Mouse (Mus musculus) brain, embryonic 14.5 days (tissue): ENCODE results near the gene Nudt2. TPM values are rescaled to one million over a fixed set of nuclear protein-coding genes. Genes with fewer than 3 reads are reported as not detected.
"Not testable (repeated sequence)": the region's sequence is repeated elsewhere in the genome, so short reads cannot be mapped to it uniquely, and the experiment has no call there.

ENCODE experiments used
- DNase-seq: peaks from one replicate; pipeline ENCODE4 v3.0.0-alpha.2; 2011; ENCODE audit warnings: low read depth
- CTCF ChIP-seq: fragments of 200-500 bp; IDR thresholded peaks from 2 replicates; pipeline ENCODE4 v1.5.1; 2012; ENCODE audit warnings: inconsistent platforms, mild to moderate bottlenecking, moderate library complexity, borderline replicate concordance; ENCODE audit not compliant: insufficient read depth, insufficient read length; ENCODE audit errors: extremely low read depth
- POLR2A ChIP-seq: fragments of 200-500 bp; IDR thresholded peaks from 2 replicates; pipeline ENCODE4 v1.6.1; 2012; ENCODE audit warnings: mild to moderate bottlenecking, inconsistent platforms, borderline replicate concordance; ENCODE audit not compliant: poor library complexity, insufficient read depth, insufficient read length, severe bottlenecking; ENCODE audit errors: extremely low read depth
- polyA plus RNA-seq: library from polyadenylated mRNA; depleted of rRNA; stranded (reverse); fragments of >200 nt; gene quantifications from 2 replicates; pipeline ENCODE4 v1.2.3, GENCODE M21; 2012; rRNA removed

The Nudt2 gene
- polyA plus RNA-seq: 37.8 and 41.5 TPM in 2 replicates

GRCm38 (mm10) chr4:41464345-41465286, at the start of gene Nudt2, which contains the start of gene Kif24:
Gene Nudt2, plus strand, starts transcription at chr4:41465151.
Gene Kif24, minus strand, starts transcription at chr4:41464887.
- DNase-seq: peak; percentile 100
- no peak for TF ChIP-seq CTCF
- peak; percentile 59; the same call in 1 of the 2 replicates for TF ChIP-seq POLR2A

DNA sequence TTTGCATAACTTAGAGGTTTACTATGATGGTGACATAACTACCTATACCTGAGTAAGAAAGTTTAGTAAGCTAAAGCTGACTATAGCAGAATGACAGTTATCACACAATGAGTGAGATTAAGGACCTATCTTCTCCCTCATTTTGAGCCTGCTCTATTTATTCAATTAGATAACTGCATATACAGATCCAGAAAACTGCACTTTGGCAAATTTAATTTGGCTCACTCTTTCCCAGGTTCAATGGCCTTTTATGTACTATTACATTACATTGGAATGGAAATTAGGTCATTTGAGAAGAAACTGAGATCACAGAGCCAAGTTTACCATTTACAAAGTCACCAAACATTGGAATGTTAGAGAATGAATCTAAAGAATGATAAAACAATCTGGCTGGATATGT, 48.0 kb upstream of the Nudt2 start:
- no peak for DNase-seq
- TF ChIP-seq CTCF (no peak), POLR2A (no peak)

- no peak for TF ChIP-seq POLR2A
- no peak for TF ChIP-seq CTCF
- DNase-seq: no peak
These were observed 26.0 kb upstream of the Nudt2 start for GRCm38 (mm10) chr4:41438931-41439330.

GRCm38 (mm10) chr4:41442790-41443302, 22.1 kb upstream of the Nudt2 start:
- TF ChIP-seq CTCF (no peak), POLR2A (no peak)
- no peak for DNase-seq

DNA sequence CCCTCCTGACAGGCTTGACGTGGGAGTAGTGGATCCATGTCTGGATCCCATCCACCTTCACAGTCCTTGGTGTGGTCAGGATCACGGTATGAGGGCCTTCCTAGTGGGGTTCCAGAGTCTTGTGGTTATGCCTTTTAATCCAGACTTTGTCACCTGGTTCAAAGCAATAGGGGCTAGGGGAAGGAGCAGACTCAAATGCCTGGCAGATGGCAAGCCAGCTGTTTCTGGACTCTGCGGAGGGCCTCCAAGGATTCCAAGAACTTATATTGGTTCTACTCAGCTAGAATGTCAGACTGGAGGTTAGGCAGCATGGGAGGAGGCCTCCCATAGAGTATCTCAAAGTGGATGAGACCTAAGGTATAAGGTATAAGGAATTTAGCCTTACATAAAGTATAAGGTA, 17.4 kb upstream of the Nudt2 start:
- no peak for TF ChIP-seq CTCF
- TF ChIP-seq POLR2A: no peak
- no peak for DNase-seq

DNA sequence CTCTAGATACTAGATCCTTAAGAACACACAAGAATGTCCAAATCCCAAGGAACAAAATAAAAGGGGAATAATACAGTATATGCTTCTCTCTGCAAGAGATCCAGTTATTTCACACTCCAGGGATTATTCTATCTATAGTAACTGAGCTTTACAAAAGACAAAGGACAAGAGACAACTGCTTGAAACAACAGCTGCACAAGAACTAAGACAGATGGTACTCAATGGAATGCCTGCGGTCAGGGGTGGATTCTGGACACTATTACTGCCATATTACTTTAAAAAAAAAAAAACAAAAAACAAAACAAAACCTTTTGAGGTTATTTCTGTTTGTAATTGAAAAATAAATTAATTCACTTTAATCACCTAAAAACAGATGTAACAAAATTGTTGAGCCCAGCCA, 4.3 kb upstream of the Nudt2 start:
- TF ChIP-seq POLR2A: no peak
- TF ChIP-seq CTCF: no peak
- no peak for DNase-seq

DNA sequence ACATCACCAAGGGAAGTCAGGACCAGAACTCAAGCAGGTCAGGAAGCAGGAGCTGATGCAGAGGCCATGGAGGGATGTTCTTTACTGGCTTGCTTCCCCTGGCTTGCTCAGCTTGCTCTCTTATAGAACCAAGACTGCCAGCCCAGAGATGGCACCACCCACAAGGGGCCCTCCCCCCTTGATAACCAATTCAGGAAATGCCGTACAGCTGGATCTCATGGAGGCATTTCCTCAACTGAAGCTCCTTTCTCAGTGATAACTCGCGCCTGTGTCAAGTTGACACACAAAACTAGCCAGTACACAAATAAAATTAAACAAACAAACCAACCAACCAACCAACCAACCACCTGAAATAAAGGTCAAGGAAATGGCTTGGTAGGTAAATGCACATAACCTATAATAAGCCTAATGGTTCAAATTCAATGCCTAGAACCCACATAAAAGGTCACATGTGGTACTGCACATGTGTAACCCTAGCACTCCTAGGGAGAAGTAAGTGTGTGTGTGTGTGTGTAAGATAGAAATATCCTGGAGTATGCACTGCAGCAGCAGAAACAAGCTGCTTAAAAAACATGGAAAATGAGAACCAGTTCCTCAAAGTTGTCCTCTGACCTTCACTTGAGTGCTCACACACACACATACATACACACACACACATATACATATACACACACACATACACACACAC, 1.8 kb upstream of the Nudt2 start:
- DNase-seq: not testable (repeated sequence)

GRCm38 (mm10) chr4:41465287-41465665, 325 bp downstream of the Nudt2 start:
- no peak for DNase-seq
- TF ChIP-seq CTCF (peak; percentile 31; the same call in 1 of the 2 replicates), POLR2A (no peak)

- TF ChIP-seq POLR2A: no peak
- peak; percentile 78; the same call in 1 of the 2 replicates for TF ChIP-seq CTCF
These were observed 3.6 kb downstream of the Nudt2 start for GRCm38 (mm10) chr4:41468396-41469080.

GRCm38 (mm10) chr4:41469199-41469598, 4.2 kb downstream of the Nudt2 start:
- DNase-seq: no peak
- TF ChIP-seq CTCF (no peak), POLR2A (no peak)

More at GRCm38 (mm10) chr4:41468396-41469080, 3.6 kb downstream of the Nudt2 start:
- DNase-seq: peak; percentile 80

DNA sequence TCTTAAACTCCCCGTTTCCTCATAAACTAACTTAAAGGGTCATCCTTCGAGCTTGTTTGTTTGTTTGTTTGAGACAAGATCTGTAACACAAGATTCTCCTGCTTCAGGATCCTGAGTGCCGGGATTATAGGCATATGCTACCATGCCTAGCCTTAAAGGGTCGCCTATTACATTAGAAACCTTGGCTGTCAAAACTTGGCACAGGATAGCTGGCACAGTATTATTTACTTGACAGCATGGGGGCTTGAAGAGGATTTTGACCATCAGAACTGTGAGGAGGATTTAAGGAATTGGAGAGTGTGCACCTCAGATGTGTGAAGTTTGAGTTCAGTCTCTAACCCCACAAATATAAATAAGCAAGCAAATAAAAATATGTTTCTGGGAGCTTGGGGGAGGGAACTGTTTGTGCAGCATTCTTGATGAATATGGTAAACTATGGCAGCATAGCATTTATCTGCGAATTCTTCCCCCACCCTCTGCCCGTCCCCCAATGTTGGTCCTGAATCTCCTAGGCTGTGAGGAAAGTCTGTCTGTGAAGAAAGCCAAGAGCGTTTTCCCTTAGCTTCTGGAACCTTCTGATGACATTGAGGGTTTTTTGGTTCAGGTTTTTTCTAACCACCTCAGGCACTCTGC, 5.2 kb downstream of the Nudt2 start:
- DNase-seq: peak; percentile 74
- no peak for TF ChIP-seq CTCF

DNA sequence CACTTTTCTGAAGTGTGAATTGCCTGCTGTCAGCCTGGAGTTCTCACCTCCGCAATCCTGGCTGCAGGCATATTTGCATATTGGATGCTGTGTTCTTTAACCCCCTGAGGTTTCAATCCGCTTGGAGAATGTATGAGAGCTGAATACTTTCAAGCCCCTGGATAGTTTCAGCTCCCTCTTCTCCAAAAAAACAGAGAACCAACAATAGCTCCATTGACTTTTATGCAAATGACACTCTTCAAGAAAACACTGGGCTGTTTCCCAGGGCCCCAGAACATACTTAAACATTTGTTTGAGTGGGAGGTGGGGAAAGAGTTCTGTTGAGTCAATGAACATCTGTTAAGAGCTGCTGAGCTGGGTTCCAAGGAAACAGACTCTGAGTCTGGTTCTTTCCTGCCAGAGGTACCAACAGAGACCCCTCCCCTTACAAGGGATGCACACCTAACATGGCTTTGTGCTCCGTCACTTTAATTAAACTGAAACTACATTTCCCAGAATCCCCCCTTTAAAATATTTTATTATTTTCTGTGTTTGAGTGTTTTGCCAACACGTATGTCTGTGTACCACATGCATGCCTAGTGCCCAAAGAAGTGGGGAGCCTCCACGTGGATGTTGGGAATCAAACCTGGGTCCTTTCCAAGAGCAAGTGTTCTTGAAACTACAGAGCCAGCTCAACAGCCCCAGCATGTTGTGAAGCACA, 5.9 kb downstream of the Nudt2 start:
- no peak for TF ChIP-seq CTCF
- DNase-seq: peak; percentile 96
